Mouse (Mus musculus) erythroblast, embryonic 14.5 days (primary cell): Measurements from ENCODE around the gene Cdkn1b.

Experiments used
- GATA1 ChIP-seq: IDR thresholded peaks from 2 replicates; pipeline ENCODE4 v1.6.1; 2012; ENCODE audit warnings: low read length, inconsistent platforms, mixed read lengths
- TAL1 ChIP-seq: IDR thresholded peaks from 3 replicates; pipeline ENCODE4 v1.6.1; 2012; ENCODE audit warnings: low read length, inconsistent platforms, mixed read lengths

- no peak for TF ChIP-seq GATA1
- no peak for TF ChIP-seq TAL1
Measured at GRCm38 (mm10) chr6:134972096-134972495, 51.9 kb downstream of the Cdkn1b start.
